Mouse (Mus musculus): ENCODE results near the gene Map4k3. TPM values are rescaled to one million over a fixed set of nuclear protein-coding genes. Genes with fewer than 3 reads are reported as not detected.

Map4k3 gene
- 10 to 100 TPM; 30.1 to 31.3 TPM for total RNA-seq (2023)

DNA sequence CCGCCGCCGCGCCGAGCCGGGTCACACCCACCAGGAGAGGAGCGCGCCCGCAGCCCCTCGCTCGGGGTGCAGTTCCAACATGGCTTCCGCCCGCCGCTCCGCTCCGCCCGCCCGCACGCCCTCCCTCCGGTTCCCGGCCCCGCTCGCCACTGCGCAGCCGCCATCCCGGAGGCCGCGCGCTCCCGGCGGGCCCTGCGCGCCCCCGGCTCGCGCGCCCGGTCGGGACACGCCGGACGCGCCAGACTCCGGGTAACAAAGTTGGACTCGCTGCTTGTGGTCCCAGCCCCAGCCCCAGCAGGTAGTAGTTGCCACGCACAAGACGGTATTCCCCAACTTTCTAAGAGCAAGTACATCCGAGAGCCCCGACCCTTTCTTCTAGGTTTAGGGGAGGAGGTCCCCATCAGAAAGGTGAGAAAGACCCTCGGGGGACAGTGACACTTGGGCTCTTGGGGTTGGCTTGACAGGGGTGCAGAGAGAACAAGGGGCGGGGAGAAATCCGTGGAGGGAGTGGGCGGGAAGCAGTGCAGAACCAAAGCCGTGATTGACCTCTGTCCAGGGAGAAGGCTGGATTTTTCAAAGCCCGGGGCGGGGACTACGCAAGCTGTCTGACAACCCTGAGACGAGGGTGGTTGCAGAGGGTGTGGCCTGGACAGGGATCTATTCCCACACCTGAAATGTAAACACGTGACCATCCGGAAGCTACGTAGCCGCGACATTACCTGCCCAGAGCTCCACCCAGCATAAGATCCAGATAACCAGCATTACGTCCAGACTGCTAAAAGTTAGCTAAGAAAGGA, at the start of gene Map4k3:
TSS of gene Map4k3 (minus strand) at position 424 of the 797 bp plus-strand sequence.

DNA sequence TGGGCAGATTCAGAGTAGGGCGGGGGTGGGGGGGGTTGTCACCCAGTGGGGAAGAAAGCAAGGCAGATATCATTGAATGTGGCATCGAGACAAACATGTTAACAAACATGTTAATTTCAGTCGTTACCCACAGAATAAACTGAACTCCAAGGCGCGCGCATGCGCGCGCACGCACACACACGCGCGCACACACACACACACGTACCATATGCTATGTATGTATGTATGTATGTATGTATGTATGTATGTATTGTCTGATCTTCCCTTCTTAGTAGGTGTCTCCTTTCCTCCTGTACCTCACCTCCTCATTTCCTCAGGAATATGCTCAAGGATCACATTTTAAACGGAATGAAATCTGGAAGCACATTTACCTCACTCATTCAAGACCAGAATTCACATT, 150.6 kb downstream of the Map4k3 start, which contains the start of gene Cdkl4:
TSS of gene Cdkl4 (minus strand) at position 175 of the 400 bp plus-strand sequence.

Other genes starting within 250 kb of the Map4k3 start
- 10 to 100 TPM; 17.3 to 19.3 TPM for gene Sos1, start 248.0 kb downstream of the Map4k3 start, total RNA-seq (2023)
- under 1 TPM; 0.24 to 0.33 TPM for gene Cdkl4, start 150.7 kb downstream of the Map4k3 start, total RNA-seq (2023)
- under 1 TPM in 1 of 2 experiments, not detected in 1; 0.37 TPM for gene Tmem178, start 216.1 kb upstream of the Map4k3 start, total RNA-seq (2023)